Mouse (Mus musculus): ENCODE results near the gene Nln. TPM values are rescaled to one million over a fixed set of nuclear protein-coding genes. Genes with fewer than 3 reads are reported as not detected.

Nln gene
- polyA plus RNA-seq (2012; rRNA removed; ENCODE audit: low replicate concordance), result 15.6 and 22.1 TPM in 2 replicates

DNA sequence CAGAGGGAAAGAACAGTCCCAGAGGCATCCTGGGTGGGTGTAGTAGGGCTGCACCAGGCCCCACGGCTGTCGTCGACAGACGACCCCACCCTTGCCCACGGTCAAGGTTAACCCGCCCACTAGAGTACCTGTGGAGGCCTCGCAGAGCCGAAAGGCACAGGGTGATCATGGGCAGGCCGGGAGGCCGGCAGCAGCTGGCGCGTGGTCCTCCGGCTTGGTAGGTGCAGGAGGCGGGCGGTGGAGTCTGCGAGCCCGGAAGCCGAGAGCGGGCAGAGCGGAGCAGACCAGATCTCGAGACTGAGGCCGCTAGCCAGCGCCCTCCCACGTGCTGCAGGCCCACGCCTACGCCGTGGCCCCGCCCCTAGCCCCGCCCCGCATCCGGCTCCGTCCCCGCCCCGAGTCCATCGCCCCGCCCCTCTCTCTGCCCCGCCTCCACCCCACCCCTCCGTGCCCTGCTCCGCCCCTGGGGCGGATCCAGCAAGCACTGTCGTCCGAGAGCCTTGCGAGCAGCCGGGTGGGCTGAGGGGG, at the start of gene Nln, which contains the start of gene Sgtb:
Gene Nln (minus strand): TSS at position 327 of the 528 bp plus-strand sequence.
Gene Sgtb (plus strand): TSS at position 454 of the 528 bp plus-strand sequence.

Other genes with a start within 250 kb of the Nln start
- 8.4 and 16.6 TPM in 2 replicates for gene Erbin, start 189.1 kb downstream of the Nln start, polyA plus RNA-seq (2012; rRNA removed; ENCODE audit: low replicate concordance)
- 1.9 and 2.1 TPM in 2 replicates for gene Sgtb, start 127 bp upstream of the Nln start, polyA plus RNA-seq (2012; rRNA removed; ENCODE audit: low replicate concordance)
- gene Trappc13, start 68.9 kb upstream of the Nln start, polyA plus RNA-seq (2012; rRNA removed; ENCODE audit: low replicate concordance), result 12.8 and 14.4 TPM in 2 replicates
- gene Trim23, start 69.2 kb upstream of the Nln start, polyA plus RNA-seq (2012; rRNA removed; ENCODE audit: low replicate concordance), result 4.2 and 4.4 TPM in 2 replicates
- gene Cenpk, start 119.0 kb upstream of the Nln start, polyA plus RNA-seq (2012; rRNA removed; ENCODE audit: low replicate concordance), result 0.52 and 0.72 TPM in 2 replicates
- 1.6 and 3.0 TPM in 2 replicates for gene Ppwd1, start 119.2 kb upstream of the Nln start, polyA plus RNA-seq (2012; rRNA removed; ENCODE audit: low replicate concordance)
- gene Adamts6, start 178.2 kb upstream of the Nln start, polyA plus RNA-seq (2012; rRNA removed; ENCODE audit: low replicate concordance), result 1.6 and 3.9 TPM in 2 replicates

All from subcutaneous adipose tissue, adult 2 months (tissue).